Mouse (Mus musculus): ENCODE results near the gene Urod. TPM values are rescaled to one million over a fixed set of nuclear protein-coding genes. Genes with fewer than 3 reads are reported as not detected.

Urod gene
- polyA plus RNA-seq (2016; fragmentation: Nextera tagmentation; extraction: Ambion mirVana), result 84.7 and 93.0 TPM in 2 replicates

GRCm38 (mm10) chr4:116993672-116994621 is at the start of gene Urod:
Gene Urod (minus strand): TSS chr4:116994413.
- Histone ChIP-seq H3K27me3 (replicated peaks) (no peaks in the 10 kb centered on the region), H3K4me3 (peak within 1 kb of the TSS; percentile 83), H3K36me3 (peaks cover 19% of the 10 kb centered on the region), H3K9me3 (no peaks in the 10 kb centered on the region), H3K4me2 (replicated peaks) (peak within 1 kb of the TSS; percentile 98), H3K27ac (peak within 1 kb of the TSS; percentile 77), H3K4me1 (peaks cover 18% of the 10 kb centered on the region), H3K9ac (peak within 1 kb of the TSS; percentile 87)
- 1% methylated on average over 38 of the region's 38 CpGs for WGBS
- ATAC-seq (ENCODE audit: low FRiP score, low read depth), result peak; percentile 88

GRCm38 (mm10) chr4:117041283-117041721 is 47.1 kb upstream of the Urod start:
- Histone ChIP-seq H3K36me3 (no peaks in the 10 kb centered on the region), H3K27me3 (replicated peaks) (no peaks in the 10 kb centered on the region), H3K4me1 (peaks cover 22% of the 10 kb centered on the region), H3K9ac (no peak overlapping the region), H3K9me3 (no peaks in the 10 kb centered on the region), H3K4me2 (replicated peaks) (no peak overlapping the region), H3K27ac (no peak overlapping the region), H3K4me3 (no peak overlapping the region)
- ATAC-seq (ENCODE audit: low FRiP score, low read depth), result no peak
- WGBS, result 71% methylated on average over 4 of the region's 4 CpGs

GRCm38 (mm10) chr4:117040791-117041190 is 46.6 kb upstream of the Urod start:
- H3K9me3 ChIP-seq, result no peaks in the 10 kb centered on the region
- H3K4me2 ChIP-seq (replicated peaks), result no peak overlapping the region
- no peak overlapping the region for H3K9ac ChIP-seq
- 48% methylated on average over 1 of the region's 1 CpGs for WGBS
- no peaks in the 10 kb centered on the region for H3K27me3 ChIP-seq (replicated peaks)
- peaks cover 22% of the 10 kb centered on the region for H3K4me1 ChIP-seq
- H3K4me3 ChIP-seq, result no peak overlapping the region
- ATAC-seq (ENCODE audit: low FRiP score, low read depth), result no peak
- H3K27ac ChIP-seq, result no peak overlapping the region
- H3K36me3 ChIP-seq, result no peaks in the 10 kb centered on the region

- no peak overlapping the region for H3K9ac ChIP-seq
- H3K36me3 ChIP-seq, result no peaks in the 10 kb centered on the region
- WGBS, result 30% methylated on average over 9 of the region's 9 CpGs
- H3K27me3 ChIP-seq (replicated peaks), result no peaks in the 10 kb centered on the region
- H3K27ac ChIP-seq, result peak overlapping the region; percentile 5; the same call in 1 of the 2 replicates
- peaks cover 22% of the 10 kb centered on the region for H3K4me1 ChIP-seq
- H3K4me2 ChIP-seq (replicated peaks), result no peak overlapping the region
- H3K9me3 ChIP-seq, result no peaks in the 10 kb centered on the region
- H3K4me3 ChIP-seq, result no peak overlapping the region
- no peak for ATAC-seq (ENCODE audit: low FRiP score, low read depth)
These were observed 45.9 kb upstream of the Urod start for GRCm38 (mm10) chr4:117039925-117040687.

GRCm38 (mm10) chr4:117031105-117031504 is 36.9 kb upstream of the Urod start:
- Histone ChIP-seq H3K4me3 (no peak overlapping the region), H3K27me3 (replicated peaks) (no peaks in the 10 kb centered on the region), H3K4me1 (no peaks in the 10 kb centered on the region), H3K9ac (no peak overlapping the region), H3K36me3 (peaks cover 22% of the 10 kb centered on the region), H3K27ac (no peak overlapping the region), H3K4me2 (replicated peaks) (no peak overlapping the region), H3K9me3 (no peaks in the 10 kb centered on the region)
- WGBS, result 98% methylated on average over 1 of the region's 1 CpGs
- ATAC-seq (ENCODE audit: low FRiP score, low read depth), result no peak

- WGBS, result 94% methylated on average over 4 of the region's 4 CpGs
- Histone ChIP-seq H3K4me2 (replicated peaks) (no peak overlapping the region), H3K27me3 (replicated peaks) (no peaks in the 10 kb centered on the region), H3K4me3 (no peak overlapping the region), H3K4me1 (peaks cover 7% of the 10 kb centered on the region; the same call in 1 of the 2 replicates), H3K27ac (no peak overlapping the region), H3K9me3 (no peaks in the 10 kb centered on the region), H3K36me3 (peaks cover 23% of the 10 kb centered on the region), H3K9ac (no peak overlapping the region)
- ATAC-seq (ENCODE audit: low FRiP score, low read depth), result no peak
These were observed 29.3 kb upstream of the Urod start for GRCm38 (mm10) chr4:117023469-117023868.

GRCm38 (mm10) chr4:117019206-117020134 is 25.3 kb upstream of the Urod start, which contains the start of gene Eif2b3:
Gene Eif2b3 (plus strand): TSS chr4:117019402.
- peak; percentile 93 for ATAC-seq (ENCODE audit: low FRiP score, low read depth)
- 1% methylated on average over 61 of the region's 61 CpGs for WGBS
- peak within 1 kb of the TSS; percentile 77 for H3K4me2 ChIP-seq (replicated peaks)
- H3K9me3 ChIP-seq, result no peaks in the 10 kb centered on the region
- peaks cover 17% of the 10 kb centered on the region for H3K36me3 ChIP-seq
- no peaks in the 10 kb centered on the region for H3K27me3 ChIP-seq (replicated peaks)
- H3K9ac ChIP-seq, result peak within 1 kb of the TSS; percentile 81
- H3K4me3 ChIP-seq, result peak within 1 kb of the TSS; percentile 88
- peak within 1 kb of the TSS; percentile 54 for H3K27ac ChIP-seq
- peaks cover 7% of the 10 kb centered on the region; the same call in 1 of the 2 replicates for H3K4me1 ChIP-seq

GRCm38 (mm10) chr4:117018327-117018726 is 24.1 kb upstream of the Urod start:
- Histone ChIP-seq H3K9me3 (no peaks in the 10 kb centered on the region), H3K27ac (no peak overlapping the region), H3K4me1 (peaks cover 7% of the 10 kb centered on the region; the same call in 1 of the 2 replicates), H3K4me3 (no peak overlapping the region), H3K4me2 (replicated peaks) (no peak overlapping the region), H3K36me3 (peaks cover 13% of the 10 kb centered on the region), H3K27me3 (replicated peaks) (no peaks in the 10 kb centered on the region), H3K9ac (no peak overlapping the region)
- WGBS, result 82% methylated on average over 7 of the region's 7 CpGs
- ATAC-seq (ENCODE audit: low FRiP score, low read depth), result no peak

- H3K4me1 ChIP-seq, result peaks cover 7% of the 10 kb centered on the region; the same call in 1 of the 2 replicates
- H3K27ac ChIP-seq, result no peak overlapping the region
- no peaks in the 10 kb centered on the region for H3K27me3 ChIP-seq (replicated peaks)
- H3K9ac ChIP-seq, result no peak overlapping the region
- H3K9me3 ChIP-seq, result no peaks in the 10 kb centered on the region
- WGBS, result 76% methylated on average over 2 of the region's 2 CpGs
- peaks cover 8% of the 10 kb centered on the region for H3K36me3 ChIP-seq
- H3K4me3 ChIP-seq, result no peak overlapping the region
- no peak overlapping the region for H3K4me2 ChIP-seq (replicated peaks)
- ATAC-seq (ENCODE audit: low FRiP score, low read depth), result no peak
These were observed 23.5 kb upstream of the Urod start for GRCm38 (mm10) chr4:117017738-117018137.

- H3K9ac ChIP-seq, result no peak overlapping the region
- no peak overlapping the region for H3K4me3 ChIP-seq
- no peaks in the 10 kb centered on the region for H3K9me3 ChIP-seq
- H3K36me3 ChIP-seq, result no peaks in the 10 kb centered on the region
- H3K4me2 ChIP-seq (replicated peaks), result no peak overlapping the region
- H3K27ac ChIP-seq, result no peak overlapping the region
- no peak for ATAC-seq (ENCODE audit: low FRiP score, low read depth)
- no peaks in the 10 kb centered on the region for H3K4me1 ChIP-seq
- 61% methylated on average over 4 of the region's 4 CpGs for WGBS
- no peaks in the 10 kb centered on the region for H3K27me3 ChIP-seq (replicated peaks)
These were observed 20.7 kb upstream of the Urod start for GRCm38 (mm10) chr4:117014901-117015415.

- no peak overlapping the region for H3K27ac ChIP-seq
- no peaks in the 10 kb centered on the region for H3K4me1 ChIP-seq
- no peak for ATAC-seq (ENCODE audit: low FRiP score, low read depth)
- H3K4me2 ChIP-seq (replicated peaks), result no peak overlapping the region
- no peak overlapping the region for H3K9ac ChIP-seq
- H3K9me3 ChIP-seq, result no peaks in the 10 kb centered on the region
- H3K27me3 ChIP-seq (replicated peaks), result no peaks in the 10 kb centered on the region
- 83% methylated on average over 6 of the region's 6 CpGs for WGBS
- H3K4me3 ChIP-seq, result no peak overlapping the region
- H3K36me3 ChIP-seq, result no peaks in the 10 kb centered on the region
These were observed 19.4 kb upstream of the Urod start for GRCm38 (mm10) chr4:117013596-117013995.

All from neural tube, embryonic 12.5 days (tissue).